Mouse (Mus musculus) hindbrain, embryonic 16.5 days (tissue): ENCODE data around the gene Man2b1. TPM values are rescaled to one million over a fixed set of nuclear protein-coding genes. Genes with fewer than 3 reads are reported as not detected.

Experiments
- ATAC-seq: fragments of 200-750 bp; cut with Nextera tagmentation; 2 replicates; pipeline ENCODE4 v1.8.0; 2017; ENCODE audit warnings: moderate TSS enrichment, moderate library complexity
- H3K27ac ChIP-seq: fragments of 300-500 bp; sonication (generic); 2 replicates; pipeline ENCODE4 v1.5.1; 2014; ENCODE audit warnings: low read depth, mild to moderate bottlenecking, control low read depth, low read length, moderate library complexity
- H3K27me3 ChIP-seq: fragments of 300-500 bp; sonication (generic); replicated peaks from 2 replicates; pipeline ENCODE4 v1.6.1; 2014; ENCODE audit warnings: low read length; ENCODE audit not compliant: control insufficient read depth, insufficient read depth
- H3K36me3 ChIP-seq: fragments of 300-500 bp; sonication (generic); 2 replicates; pipeline ENCODE4 v1.6.1; 2014; ENCODE audit warnings: mild to moderate bottlenecking, low read length, moderate library complexity, mixed read lengths; ENCODE audit not compliant: control insufficient read depth, insufficient read depth
- H3K4me1 ChIP-seq: fragments of 300-500 bp; sonication (generic); 2 replicates; pipeline ENCODE4 v1.6.1; 2014; ENCODE audit warnings: low read depth, low read length; ENCODE audit not compliant: control insufficient read depth, insufficient read depth
- H3K4me2 ChIP-seq: fragments of 300-500 bp; sonication (generic); 2 replicates; pipeline ENCODE4 v1.6.1; 2014; ENCODE audit warnings: mild to moderate bottlenecking, low read length, control low read depth, moderate library complexity
- H3K4me3 ChIP-seq: fragments of 300-500 bp; sonication (generic); 2 replicates; pipeline ENCODE4 v1.5.1; 2014; ENCODE audit warnings: mild to moderate bottlenecking, low read length, control low read depth, moderate library complexity
- H3K9ac ChIP-seq: fragments of 300-500 bp; sonication (generic); 2 replicates; pipeline ENCODE4 v1.6.1; 2014; ENCODE audit warnings: low read depth, mild to moderate bottlenecking, control low read depth, low read length, moderate library complexity
- H3K9me3 ChIP-seq: fragments of 300-500 bp; sonication (generic); 2 replicates; pipeline ENCODE4 v1.6.1; 2014; ENCODE audit warnings: mild to moderate bottlenecking, low read length, moderate library complexity; ENCODE audit not compliant: control insufficient read depth
- WGBS: fragments of 180-500 bp; shearing (Covaris S2); extraction: QIAGEN DNeasy Blood & Tissue Kit; methylation state at CpG from one replicate; pipeline ENCODE4 v1.1.7; 2014; 5-methylcytosine and 5-hydroxymethylcytosine counted together
- polyA plus RNA-seq: library from polyadenylated mRNA; unstranded; fragments of >200 nt; fragmentation: Nextera tagmentation; extraction: Ambion mirVana; gene quantifications from 2 replicates; pipeline ENCODE4 v1.2.1, GENCODE M21; 2015

Man2b1 gene
- polyA plus RNA-seq, 1 experiment from 2014 or later, result 23.1 TPM

GRCm38 (mm10) chr8:85071514-85072281 is 11.4 kb upstream of the Man2b1 start, which contains the start of gene Dhps:
Gene Dhps (plus strand): TSS chr8:85071757.
- H3K27me3 ChIP-seq, result no peaks in the 10 kb centered on the region
- peaks cover 16% of the 10 kb centered on the region for H3K4me1 ChIP-seq
- peak; percentile 91 for ATAC-seq
- peak within 1 kb of the TSS; percentile 90 for H3K4me3 ChIP-seq
- 0% methylated on average over 68 of the region's 68 CpGs for WGBS
- H3K4me2 ChIP-seq, result peak within 1 kb of the TSS; percentile 88
- no peaks in the 10 kb centered on the region for H3K9me3 ChIP-seq
- H3K9ac ChIP-seq, result peak within 1 kb of the TSS; percentile 86
- peak within 1 kb of the TSS; percentile 93 for H3K27ac ChIP-seq
- peaks cover 23% of the 10 kb centered on the region for H3K36me3 ChIP-seq

GRCm38 (mm10) chr8:85072364-85072929 is 10.6 kb upstream of the Man2b1 start:
- Histone ChIP-seq H3K4me3 (peak overlapping the region; percentile 90), H3K36me3 (peaks cover 19% of the 10 kb centered on the region), H3K9ac (peak overlapping the region; percentile 86), H3K4me1 (peaks cover 16% of the 10 kb centered on the region), H3K27ac (peak overlapping the region; percentile 93), H3K4me2 (peak overlapping the region; percentile 88), H3K9me3 (no peaks in the 10 kb centered on the region), H3K27me3 (no peaks in the 10 kb centered on the region)
- WGBS, result 41% methylated on average over 9 of the region's 9 CpGs
- ATAC-seq, result no peak

GRCm38 (mm10) chr8:85073041-85073612 is 9.9 kb upstream of the Man2b1 start:
- 94% methylated on average over 15 of the region's 15 CpGs for WGBS
- Histone ChIP-seq H3K4me2 (no peak overlapping the region; the same call in 1 of the 2 replicates), H3K4me3 (no peak overlapping the region)

DNA sequence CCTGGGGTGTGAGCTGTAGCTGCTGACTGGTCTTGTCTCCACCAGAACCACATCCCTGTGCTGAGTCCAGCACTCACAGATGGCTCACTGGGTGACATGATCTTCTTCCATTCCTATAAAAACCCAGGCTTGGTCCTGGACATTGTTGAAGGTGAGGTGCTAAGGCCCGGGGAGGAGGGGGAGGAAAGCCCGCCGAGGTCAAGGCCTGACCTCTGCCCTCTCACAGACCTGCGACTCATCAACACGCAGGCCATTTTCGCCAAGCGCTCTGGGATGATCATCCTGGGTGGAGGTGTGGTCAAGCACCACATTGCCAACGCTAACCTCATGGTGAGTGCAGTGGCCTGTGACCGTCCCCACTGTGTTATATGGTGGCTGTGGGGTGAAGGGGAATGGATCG is 8.9 kb upstream of the Man2b1 start:
- Histone ChIP-seq H3K27ac (no peak overlapping the region), H3K4me1 (peaks cover 16% of the 10 kb centered on the region), H3K9me3 (no peaks in the 10 kb centered on the region), H3K4me2 (no peak overlapping the region), H3K4me3 (no peak overlapping the region), H3K9ac (no peak overlapping the region), H3K27me3 (no peaks in the 10 kb centered on the region), H3K36me3 (peaks cover 19% of the 10 kb centered on the region)
- 87% methylated on average over 10 of the region's 10 CpGs for WGBS
- no peak for ATAC-seq

More at GRCm38 (mm10) chr8:85073041-85073612, 9.9 kb upstream of the Man2b1 start:
- H3K27me3 ChIP-seq, result no peaks in the 10 kb centered on the region
- H3K4me1 ChIP-seq, result peaks cover 16% of the 10 kb centered on the region
- H3K27ac ChIP-seq, result no peak overlapping the region
- peaks cover 19% of the 10 kb centered on the region for H3K36me3 ChIP-seq
- H3K9me3 ChIP-seq, result no peaks in the 10 kb centered on the region
- no peak for ATAC-seq
- H3K9ac ChIP-seq, result no peak overlapping the region

GRCm38 (mm10) chr8:85074617-85075016 is 8.5 kb upstream of the Man2b1 start:
- WGBS, result 92% methylated on average over 10 of the region's 10 CpGs
- no peak overlapping the region for H3K9ac ChIP-seq
- ATAC-seq, result no peak
- H3K4me2 ChIP-seq, result no peak overlapping the region
- peaks cover 19% of the 10 kb centered on the region; the same call in 1 of the 2 replicates for H3K36me3 ChIP-seq
- H3K4me1 ChIP-seq, result peaks cover 19% of the 10 kb centered on the region
- no peak overlapping the region for H3K27ac ChIP-seq
- H3K4me3 ChIP-seq, result no peak overlapping the region
- no peaks in the 10 kb centered on the region for H3K27me3 ChIP-seq
- H3K9me3 ChIP-seq, result no peaks in the 10 kb centered on the region

DNA sequence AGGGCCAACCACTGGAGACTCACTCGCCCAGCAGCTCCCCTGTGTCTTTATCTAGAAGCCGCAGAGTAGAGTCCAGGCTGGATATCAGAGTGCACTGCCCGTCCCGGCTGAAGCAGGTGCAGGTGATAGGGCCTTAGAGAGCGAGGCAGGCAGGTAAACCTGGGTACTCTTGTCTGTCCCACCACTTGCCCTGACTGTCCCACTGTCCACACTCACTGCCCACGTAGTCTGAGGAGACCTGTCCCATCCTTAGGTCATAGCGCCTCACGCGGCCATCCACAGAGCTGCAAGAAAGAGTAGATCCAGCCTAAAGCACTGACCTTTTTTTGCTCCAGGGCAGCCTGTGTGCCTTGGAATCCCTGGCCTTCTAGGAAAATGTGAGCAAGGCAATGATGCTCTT is 7.1 kb upstream of the Man2b1 start:
- Histone ChIP-seq H3K9me3 (no peaks in the 10 kb centered on the region), H3K9ac (no peak overlapping the region), H3K27me3 (no peaks in the 10 kb centered on the region), H3K4me2 (no peak overlapping the region), H3K36me3 (peaks cover 19% of the 10 kb centered on the region; the same call in 1 of the 2 replicates), H3K27ac (no peak overlapping the region), H3K4me1 (peaks cover 22% of the 10 kb centered on the region), H3K4me3 (no peak overlapping the region)
- 75% methylated on average over 9 of the region's 9 CpGs for WGBS
- no peak for ATAC-seq

GRCm38 (mm10) chr8:85076993-85077392 is 6.1 kb upstream of the Man2b1 start:
- Histone ChIP-seq H3K9me3 (no peaks in the 10 kb centered on the region), H3K4me3 (no peak overlapping the region), H3K9ac (no peak overlapping the region), H3K27me3 (no peaks in the 10 kb centered on the region), H3K27ac (no peak overlapping the region), H3K4me1 (peaks cover 25% of the 10 kb centered on the region), H3K4me2 (no peak overlapping the region), H3K36me3 (peaks cover 19% of the 10 kb centered on the region; the same call in 1 of the 2 replicates)
- 0% methylated on average over 2 of the region's 2 CpGs for WGBS
- peak; percentile 25; the same call in 1 of the 2 replicates for ATAC-seq

DNA sequence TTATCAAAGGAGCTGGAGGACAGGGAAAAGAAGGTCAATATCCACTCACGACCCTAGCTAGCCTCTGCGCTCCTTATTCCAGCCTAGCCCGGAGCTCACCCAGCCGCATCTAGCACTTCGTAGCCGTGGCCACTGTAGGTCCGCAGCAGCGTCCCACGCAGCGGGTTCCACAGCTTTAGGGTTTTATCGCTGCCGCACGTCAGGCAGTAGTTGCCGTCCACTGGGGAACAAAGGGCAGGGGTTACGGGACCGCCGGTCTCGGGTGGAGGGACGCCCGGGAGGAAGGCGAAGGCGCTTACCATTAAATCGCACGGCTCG is 2.9 kb upstream of the Man2b1 start:
- WGBS, result under 1% methylated on average over 25 of the region's 25 CpGs
- Histone ChIP-seq H3K4me3 (peak overlapping the region; percentile 87), H3K9ac (peak overlapping the region; percentile 88), H3K4me2 (peak overlapping the region; percentile 95), H3K27me3 (no peaks in the 10 kb centered on the region), H3K4me1 (peaks cover 24% of the 10 kb centered on the region), H3K27ac (peak overlapping the region; percentile 73), H3K9me3 (no peaks in the 10 kb centered on the region), H3K36me3 (peaks cover 6% of the 10 kb centered on the region; the same call in 1 of the 2 replicates)
- no peak for ATAC-seq
